Mouse (Mus musculus) embryonic fibroblast, embryonic 13.5 days (primary cell): ENCODE data around the gene Msmp. TPM values are rescaled to one million over a fixed set of nuclear protein-coding genes. Genes with fewer than 3 reads are reported as not detected.
A peak's percentile ranks its signal among the peaks of the same experiment; 100 is the strongest.

Experiments used
- H3K27ac ChIP-seq: 2 replicates; pipeline ENCODE4 v1.5.1; 2012; ENCODE audit warnings: low read length, control low read depth, inconsistent platforms; ENCODE audit not compliant: insufficient read depth
- H3K4me1 ChIP-seq: 2 replicates; pipeline ENCODE4 v1.6.1; 2011; ENCODE audit warnings: low read length; ENCODE audit not compliant: control insufficient read depth, insufficient read depth
- H3K4me3 ChIP-seq: 2 replicates; pipeline ENCODE4 v1.5.1; 2011; ENCODE audit warnings: mild to moderate bottlenecking, control low read depth, low read length; ENCODE audit not compliant: insufficient read depth
- CTCF ChIP-seq: IDR thresholded peaks from 2 replicates; pipeline ENCODE4 v1.5.1; 2011; ENCODE audit warnings: mild to moderate bottlenecking, control low read depth, low read length, moderate library complexity, borderline replicate concordance; ENCODE audit not compliant: insufficient read depth
- POLR2A ChIP-seq: IDR thresholded peaks from 2 replicates; pipeline ENCODE4 v1.6.1; 2011; ENCODE audit warnings: low read depth, mild to moderate bottlenecking, control low read depth, low read length, moderate library complexity
- polyA plus RNA-seq: library from polyadenylated mRNA; stranded (reverse); fragments of >200 nt; gene quantifications from 2 replicates; pipeline ENCODE4 v1.2.4, GENCODE M21; 2011; ENCODE audit warnings: low read depth; ENCODE audit not compliant: missing spikeins, insufficient read length

Msmp gene
- not detected in 2 replicates for polyA plus RNA-seq

GRCm38 (mm10) chr4:43584444-43585416 lies at the start of gene Msmp:
Gene Msmp, minus strand, starts transcription at chr4:43584494.
- Histone ChIP-seq H3K27ac (no peak within 1 kb of the TSS), H3K4me3 (no peak within 1 kb of the TSS), H3K4me1 (no peaks in the 10 kb centered on the region)
- TF ChIP-seq POLR2A (peak; percentile 8; the same call in 1 of the 2 replicates), CTCF (no peak)

- Histone ChIP-seq H3K4me1 (peaks cover 8% of the 10 kb centered on the region), H3K27ac (no peak overlapping the region), H3K4me3 (no peak overlapping the region)
- no peak for TF ChIP-seq CTCF
- no peak for TF ChIP-seq POLR2A
These were observed 49.4 kb upstream of the Msmp start for GRCm38 (mm10) chr4:43633736-43634135.

DNA sequence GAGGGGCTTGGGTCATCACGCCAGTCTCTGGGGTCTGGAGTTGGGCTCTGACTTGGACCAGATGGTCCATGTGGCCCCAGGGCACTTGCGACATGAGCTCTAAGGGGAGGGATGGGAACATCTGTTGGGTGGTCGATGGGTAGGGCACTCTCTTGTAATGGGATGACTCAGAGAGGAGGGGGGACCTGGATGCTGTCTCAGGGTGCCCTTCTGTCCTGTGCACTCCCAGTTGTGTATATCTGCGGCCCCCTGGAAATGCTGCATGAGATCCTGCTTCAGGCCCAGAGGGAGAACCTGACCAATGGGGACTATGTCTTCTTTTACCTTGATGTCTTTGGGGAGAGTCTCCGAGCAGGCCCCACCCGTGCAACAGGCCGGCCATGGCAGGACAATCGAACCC lies 49.0 kb upstream of the Msmp start:
- no peak overlapping the region for H3K4me3 ChIP-seq
- TF ChIP-seq POLR2A = no peak
- TF ChIP-seq CTCF = no peak

DNA sequence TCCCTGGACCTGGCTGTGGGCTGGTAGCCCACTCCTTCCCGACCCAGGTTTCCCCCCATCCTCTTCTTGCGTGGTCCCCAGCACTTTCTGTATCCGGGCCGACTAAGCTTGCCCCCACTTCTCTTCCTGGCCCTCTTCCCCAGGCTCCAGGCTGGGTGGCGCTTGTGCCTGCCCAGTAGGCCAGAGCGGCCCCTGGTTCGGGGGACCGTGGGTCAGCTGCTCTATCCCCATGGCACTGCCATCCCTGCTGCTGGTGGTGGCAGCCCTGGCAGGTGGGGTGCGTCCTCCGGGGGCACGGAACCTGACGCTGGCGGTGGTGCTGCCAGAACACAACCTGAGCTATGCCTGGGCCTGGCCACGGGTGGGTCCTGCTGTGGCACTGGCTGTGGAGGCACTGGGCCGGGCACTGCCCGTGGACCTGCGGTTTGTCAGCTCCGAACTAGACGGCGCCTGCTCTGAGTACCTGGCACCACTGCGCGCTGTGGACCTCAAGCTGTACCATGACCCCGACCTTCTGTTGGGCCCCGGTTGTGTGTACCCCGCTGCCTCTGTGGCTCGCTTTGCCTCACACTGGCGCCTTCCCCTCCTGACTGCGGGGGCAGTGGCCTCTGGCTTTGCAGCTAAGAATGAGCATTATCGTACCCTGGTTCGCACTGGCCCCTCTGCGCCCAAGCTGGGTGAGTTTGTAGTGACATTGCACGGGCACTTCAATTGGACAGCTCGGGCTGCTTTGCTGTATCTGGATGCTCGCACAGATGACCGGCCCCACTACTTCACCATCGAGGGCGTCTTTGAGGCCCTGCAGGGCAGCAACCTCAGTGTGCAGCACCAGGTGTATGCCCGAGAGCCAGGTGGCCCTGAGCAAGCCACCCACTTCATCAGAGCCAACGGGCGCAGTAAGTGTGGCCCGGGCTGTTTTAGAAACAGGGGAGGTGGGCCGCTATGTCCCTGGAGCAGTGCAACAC lies 47.9 kb upstream of the Msmp start:
- H3K27ac ChIP-seq = 0 out of 2 replicates have a peak overlapping the region, but pooled peaks have one; percentile 21
- H3K4me3 ChIP-seq = peak overlapping the region; percentile 84
- H3K4me1 ChIP-seq = peaks cover 7% of the 10 kb centered on the region
- no peak for TF ChIP-seq CTCF
- 0 out of 2 replicates have a peak, but pooled peaks have one; percentile 23 for TF ChIP-seq POLR2A

More for the DNA sequence above, 49.0 kb upstream of the Msmp start:
- H3K27ac ChIP-seq = no peak overlapping the region
- peaks cover 7% of the 10 kb centered on the region for H3K4me1 ChIP-seq

DNA sequence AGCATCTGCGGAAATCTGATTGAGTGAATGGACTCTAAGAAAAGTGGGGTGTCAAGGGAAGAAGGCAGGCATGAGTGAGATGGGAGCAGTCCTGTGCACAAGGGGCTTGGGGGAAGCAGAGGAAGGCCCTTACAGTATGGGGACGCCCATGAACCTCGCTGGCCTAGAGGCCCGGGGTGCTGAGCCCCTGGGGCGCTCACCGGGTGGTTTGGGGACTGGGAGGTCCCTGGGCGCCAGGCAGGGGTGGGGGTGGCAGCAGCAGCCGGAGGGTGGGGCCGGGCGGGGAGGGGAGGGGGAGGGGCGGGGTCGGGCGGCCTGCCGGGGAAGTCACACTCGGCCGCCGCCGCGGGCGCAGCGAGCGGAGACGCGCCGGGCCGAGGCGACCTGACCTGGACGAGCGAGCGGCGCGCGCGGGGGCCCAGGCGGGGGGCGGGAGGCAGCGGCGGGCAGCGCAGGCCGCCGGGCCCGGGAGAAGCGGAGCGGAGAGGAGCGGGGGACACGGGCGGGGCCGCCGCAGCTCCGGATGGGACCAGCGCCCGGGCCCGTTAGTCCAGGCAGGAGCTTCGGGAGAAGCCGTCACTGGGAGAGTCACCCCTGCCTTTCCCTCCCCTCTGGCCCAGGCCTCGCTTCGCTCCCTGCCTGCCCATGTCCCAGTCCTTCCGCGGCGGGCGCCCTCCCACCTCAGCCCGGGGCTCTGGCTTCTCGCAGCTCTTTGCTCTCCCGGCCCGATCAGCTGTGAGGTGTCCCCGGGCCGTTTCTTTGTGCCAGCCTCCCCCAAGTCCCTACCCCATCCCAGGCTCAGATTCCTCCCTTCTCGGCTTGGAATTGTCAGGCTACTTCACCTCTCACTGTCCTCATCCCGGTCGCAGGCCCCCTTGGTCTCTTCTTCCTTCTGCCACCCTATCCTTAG lies 47.0 kb upstream of the Msmp start, which contains the start of gene Npr2:
Gene Npr2 (plus strand): TSS at position 890 of the 910 bp plus-strand sequence.
- TF ChIP-seq CTCF (no peak), POLR2A (no peak; the same call in none of the 2 replicates)
- Histone ChIP-seq H3K27ac (peak within 1 kb of the TSS; percentile 21; the same call in 1 of the 2 replicates), H3K4me3 (peak within 1 kb of the TSS; percentile 84), H3K4me1 (peaks cover 7% of the 10 kb centered on the region)

DNA sequence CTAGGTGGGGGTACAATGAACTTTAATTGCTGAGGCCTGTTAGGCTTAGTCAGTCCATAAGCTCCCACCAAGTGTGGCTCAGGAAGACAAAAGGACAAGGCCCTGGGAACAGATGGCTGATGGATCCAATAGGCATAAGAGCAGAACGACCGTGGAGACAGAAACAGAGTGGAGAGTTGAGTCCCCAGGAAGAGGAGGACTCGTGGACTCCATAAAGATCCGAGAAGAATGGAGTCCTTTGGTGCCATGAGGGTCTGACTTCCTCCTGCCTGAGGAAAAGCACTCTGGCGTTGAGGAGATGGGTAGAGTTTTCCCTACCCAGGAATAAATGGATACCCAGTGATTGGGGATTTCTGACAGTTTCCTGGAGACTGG lies 46.4 kb upstream of the Msmp start:
- Histone ChIP-seq H3K27ac (no peak overlapping the region), H3K4me3 (peak overlapping the region; percentile 37; the same call in 1 of the 2 replicates), H3K4me1 (peaks cover 7% of the 10 kb centered on the region)
- TF ChIP-seq CTCF = no peak
- no peak for TF ChIP-seq POLR2A

DNA sequence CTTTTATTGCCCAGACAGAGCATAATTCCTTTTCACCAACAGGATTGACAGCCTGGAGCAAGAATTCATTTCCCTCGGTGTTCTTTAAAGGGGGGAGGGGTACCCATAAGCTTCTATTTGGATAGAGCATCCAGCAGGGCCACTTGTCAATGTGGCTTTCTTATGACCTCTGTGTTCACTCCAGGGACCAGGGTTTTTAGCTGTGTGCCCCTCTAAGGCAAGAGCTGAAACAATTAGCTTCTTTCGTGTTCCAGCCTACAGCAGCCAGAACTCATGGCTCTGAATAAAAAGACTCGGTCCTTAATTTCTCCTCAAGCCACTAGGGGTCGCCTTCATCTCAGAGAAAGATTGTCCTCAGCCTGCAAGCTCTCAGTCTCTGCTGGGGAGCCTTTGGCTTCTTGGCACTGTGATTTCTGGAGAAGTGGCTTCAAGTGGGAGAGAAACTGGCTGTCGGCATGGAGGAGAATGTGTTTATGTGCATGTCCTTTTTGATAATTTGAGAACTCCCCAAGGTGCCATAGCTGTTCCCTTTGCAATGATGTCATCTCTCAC lies 45.8 kb upstream of the Msmp start:
- no peak; the same call in 1 of the 2 replicates for TF ChIP-seq POLR2A
- TF ChIP-seq CTCF = peak; percentile 26; the same call in 1 of the 2 replicates
- Histone ChIP-seq H3K27ac (no peak overlapping the region), H3K4me1 (peaks cover 7% of the 10 kb centered on the region), H3K4me3 (no peak overlapping the region)

DNA sequence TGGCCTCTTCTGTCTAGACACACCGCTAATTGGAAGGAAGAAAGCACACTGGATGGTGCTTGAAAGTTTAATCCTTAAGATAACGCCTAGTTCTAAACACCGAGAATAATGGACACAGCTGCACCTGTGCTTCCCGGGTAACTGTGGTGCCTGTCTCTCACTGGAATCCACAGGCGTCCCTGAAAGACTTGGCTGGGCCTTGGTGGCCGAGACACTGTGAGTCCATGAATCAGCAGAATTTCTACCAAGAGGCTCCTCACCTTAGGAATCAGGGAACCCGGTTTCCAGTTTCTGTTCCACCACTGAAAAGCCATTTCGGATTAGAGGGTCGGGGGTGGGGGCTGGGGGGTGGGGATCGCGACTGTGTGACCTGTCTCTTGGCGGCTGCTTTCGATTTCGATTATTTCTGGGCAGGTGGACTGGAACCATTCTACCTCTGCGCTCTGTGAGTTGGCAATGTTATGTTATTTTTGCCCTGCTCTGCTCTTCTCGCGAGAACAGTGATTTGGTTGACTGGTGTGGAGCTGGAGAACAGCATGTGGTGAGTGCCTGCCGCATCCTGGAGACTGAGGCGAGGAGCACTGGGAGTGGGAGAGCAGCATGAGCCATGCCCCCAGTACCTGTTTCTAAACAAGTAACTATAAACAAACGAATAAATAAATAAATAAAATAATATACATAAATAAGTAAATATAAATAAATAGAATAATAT lies 45.0 kb upstream of the Msmp start:
- Histone ChIP-seq H3K4me3 (no peak overlapping the region), H3K27ac (no peak overlapping the region), H3K4me1 (peaks cover 7% of the 10 kb centered on the region)
- TF ChIP-seq POLR2A = no peak
- no peak for TF ChIP-seq CTCF
